Mouse (Mus musculus): ENCODE data around the gene Ywhag. TPM values are rescaled to one million over a fixed set of nuclear protein-coding genes. Genes with fewer than 3 reads are reported as not detected.
A peak's percentile ranks its signal among the peaks of the same experiment; 100 is the strongest.

Ywhag gene
- polyA plus RNA-seq, 1 experiment from 2014 or later = 144 TPM

- Histone ChIP-seq H3K4me1 (ENCODE audit: control insufficient read depth, insufficient read depth, low read length) (peaks cover 12% of the 10 kb centered on the region), H3K4me2 (ENCODE audit: low read depth, low read length) (peak overlapping the region; percentile 89), H3K9ac (ENCODE audit: low read depth, low read length) (no peak overlapping the region), H3K4me3 (ENCODE audit: low read length) (peak overlapping the region; percentile 51), H3K36me3 (ENCODE audit: control insufficient read depth, insufficient read depth, low read length) (no peaks in the 10 kb centered on the region), H3K27me3 (replicated peaks; ENCODE audit: control insufficient read depth, insufficient read depth, low read length) (peaks cover 37% of the 10 kb centered on the region), H3K27ac (ENCODE audit: low read length) (no peak overlapping the region), H3K9me3 (ENCODE audit: control insufficient read depth, low read length) (no peaks in the 10 kb centered on the region)
- ATAC-seq = no peak
- WGBS = 1% methylated on average over 27 of the region's 27 CpGs
These were observed 65.8 kb downstream of the Ywhag start for GRCm38 (mm10) chr5:135868653-135869052.

GRCm38 (mm10) chr5:135867637-135868593, 66.5 kb downstream of the Ywhag start:
- Histone ChIP-seq H3K4me2 (ENCODE audit: low read depth, low read length) (peak overlapping the region; percentile 89), H3K27ac (ENCODE audit: low read length) (no peak overlapping the region), H3K4me1 (ENCODE audit: control insufficient read depth, insufficient read depth, low read length) (peaks cover 9% of the 10 kb centered on the region), H3K36me3 (ENCODE audit: control insufficient read depth, insufficient read depth, low read length) (no peaks in the 10 kb centered on the region), H3K9me3 (ENCODE audit: control insufficient read depth, low read length) (no peaks in the 10 kb centered on the region), H3K9ac (ENCODE audit: low read depth, low read length) (peak overlapping the region; percentile 69), H3K4me3 (ENCODE audit: low read length) (peak overlapping the region; percentile 51), H3K27me3 (replicated peaks; ENCODE audit: control insufficient read depth, insufficient read depth, low read length) (peaks cover 37% of the 10 kb centered on the region)
- under 1% methylated on average over 86 of the region's 89 CpGs for WGBS
- no peak for ATAC-seq

- no peaks in the 10 kb centered on the region for H3K9me3 ChIP-seq (ENCODE audit: control insufficient read depth, low read length)
- no peak overlapping the region for H3K4me3 ChIP-seq (ENCODE audit: low read length)
- no peak overlapping the region for H3K27ac ChIP-seq (ENCODE audit: low read length)
- H3K4me1 ChIP-seq (ENCODE audit: control insufficient read depth, insufficient read depth, low read length) = peaks cover 9% of the 10 kb centered on the region
- WGBS = 40% methylated on average over 8 of the region's 8 CpGs
- no peak overlapping the region for H3K4me2 ChIP-seq (ENCODE audit: low read depth, low read length)
- H3K27me3 ChIP-seq (replicated peaks; ENCODE audit: control insufficient read depth, insufficient read depth, low read length) = peaks cover 41% of the 10 kb centered on the region
- no peak for ATAC-seq
- H3K9ac ChIP-seq (ENCODE audit: low read depth, low read length) = no peak overlapping the region
- H3K36me3 ChIP-seq (ENCODE audit: control insufficient read depth, insufficient read depth, low read length) = no peaks in the 10 kb centered on the region
These were observed 67.8 kb downstream of the Ywhag start for GRCm38 (mm10) chr5:135866662-135867061.

Other genes with a start within 250 kb of the Ywhag start
- gene Tmem120a, start 190.2 kb downstream of the Ywhag start, polyA plus RNA-seq (2015; fragmentation: Nextera tagmentation; extraction: Ambion mirVana) = 65.1 and 65.8 TPM in 2 replicates
- gene Styxl1, start 156.2 kb downstream of the Ywhag start, polyA plus RNA-seq (2015; fragmentation: Nextera tagmentation; extraction: Ambion mirVana) = 0.21 and 0.35 TPM in 2 replicates
- 873 and 892 TPM in 2 replicates for gene Mdh2, start 156.1 kb downstream of the Ywhag start, polyA plus RNA-seq (2015; fragmentation: Nextera tagmentation; extraction: Ambion mirVana)
- 2.6 and 3.1 TPM in 2 replicates for gene Srrm3, start 127.7 kb downstream of the Ywhag start, polyA plus RNA-seq (2015; fragmentation: Nextera tagmentation; extraction: Ambion mirVana)
- 112 and 114 TPM in 2 replicates for gene Hspb1, start 46.7 kb downstream of the Ywhag start, polyA plus RNA-seq (2015; fragmentation: Nextera tagmentation; extraction: Ambion mirVana)
- gene Ssc4d, start 39.9 kb upstream of the Ywhag start, polyA plus RNA-seq (2015; fragmentation: Nextera tagmentation; extraction: Ambion mirVana) = 2.3 and 2.9 TPM in 2 replicates
- 0.68 and 1.5 TPM in 2 replicates for gene Zp3, start 45.5 kb upstream of the Ywhag start, polyA plus RNA-seq (2015; fragmentation: Nextera tagmentation; extraction: Ambion mirVana)
- gene Dtx2, start 60.2 kb upstream of the Ywhag start, polyA plus RNA-seq (2015; fragmentation: Nextera tagmentation; extraction: Ambion mirVana) = 20.6 and 21.6 TPM in 2 replicates
- 44.4 and 47.8 TPM in 2 replicates for gene Upk3b, start 103.9 kb upstream of the Ywhag start, polyA plus RNA-seq (2015; fragmentation: Nextera tagmentation; extraction: Ambion mirVana)
- gene Upk3bl, start 119.9 kb upstream of the Ywhag start, polyA plus RNA-seq (2015; fragmentation: Nextera tagmentation; extraction: Ambion mirVana) = 0.82 and 2.3 TPM in 2 replicates
- 16.6 and 18.5 TPM in 2 replicates for gene Rasa4, start 149.3 kb upstream of the Ywhag start, polyA plus RNA-seq (2015; fragmentation: Nextera tagmentation; extraction: Ambion mirVana)
- 212 and 230 TPM in 2 replicates for gene Polr2j, start 182.0 kb upstream of the Ywhag start, polyA plus RNA-seq (2015; fragmentation: Nextera tagmentation; extraction: Ambion mirVana)
- gene Lrwd1, start 201.5 kb upstream of the Ywhag start, polyA plus RNA-seq (2015; fragmentation: Nextera tagmentation; extraction: Ambion mirVana) = 22.3 and 22.7 TPM in 2 replicates
- 16.7 and 17.2 TPM in 2 replicates for gene Alkbh4, start 201.5 kb upstream of the Ywhag start, polyA plus RNA-seq (2015; fragmentation: Nextera tagmentation; extraction: Ambion mirVana)
- 6.3 and 7.1 TPM in 2 replicates for gene Orai2, start 236.1 kb upstream of the Ywhag start, polyA plus RNA-seq (2015; fragmentation: Nextera tagmentation; extraction: Ambion mirVana)

Data from intestine, embryonic 16.5 days (tissue).